8 mouse cellular contexts compared by ENCODE assay signal in genomic region chr2:147012623-147013184, GRCm38 (mm10). TPM values are rescaled to one million over a fixed set of nuclear protein-coding genes. Genes with fewer than 3 reads are reported as not detected.
DNase-seq lines count a peak whose midpoint lies in the region; ATAC-seq and TF ChIP-seq lines count a peak whose summit lies in the region.

TSS of gene Xrn2 (plus strand) at chr2:147012996.

- TF ChIP-seq CTCF in ES-Bruce4 (IDR thresholded peaks at IDR 0.05; ENCODE audit: low read depth, low read length) = no peak
- TF ChIP-seq CTCF in liver, postnatal 0 days (IDR thresholded peaks at IDR 0.05; ENCODE audit: low read depth) = no peak

- TF ChIP-seq POLR2A in ES-Bruce4 (IDR thresholded peaks at IDR 0.05; ENCODE audit: insufficient read depth, low read length) = peak; percentile 81

- H3K36me3 ChIP-seq in ES-Bruce4 (ENCODE audit: control insufficient read depth, insufficient read depth, low read length, poor library complexity, severe bottlenecking) = no peaks in the 10 kb centered on the region; the same call in 1 of the 2 replicates
- H3K36me3 ChIP-seq in forebrain, embryonic 13.5 days (ENCODE audit: poor library complexity, severe bottlenecking) = no peaks in the 10 kb centered on the region
- H3K36me3 ChIP-seq in liver, postnatal 0 days (replicated peaks; ENCODE audit: insufficient read depth, low read length) = no peaks in the 10 kb centered on the region
- no peaks in the 10 kb centered on the region for H3K36me3 ChIP-seq in neural tube, embryonic 14.5 days (ENCODE audit: control insufficient read depth, insufficient read depth, low read length)

- peak; percentile 98 for ATAC-seq in cerebellum, adult (ENCODE audit: insufficient number of reproducible peaks, low FRiP score, low TSS enrichment)
- ATAC-seq in forebrain, embryonic 13.5 days = peak; percentile 97
- peak; percentile 92 for ATAC-seq in liver, postnatal 0 days
- ATAC-seq in neural tube, embryonic 14.5 days (ENCODE audit: low read depth) = peak; percentile 97

- intact Hi-C loops in heart, postnatal 10 days (cut with DNase I) = loop anchor here (5.0 kb wide), 2 partner anchors 55 to 155 kb away; partner anchors contain the start of gene Kiz

- H3K4me3 ChIP-seq in ES-Bruce4 (ENCODE audit: low read depth, low read length) = peak within 1 kb of the TSS; percentile 85
- peak within 1 kb of the TSS; percentile 70 for H3K4me3 ChIP-seq in forebrain, embryonic 13.5 days
- peak within 1 kb of the TSS; percentile 96 for H3K4me3 ChIP-seq in liver, postnatal 0 days (ENCODE audit: low read depth, low read length)
- peak within 1 kb of the TSS; percentile 92 for H3K4me3 ChIP-seq in neural tube, embryonic 14.5 days (ENCODE audit: low read depth, low read length)

- H3K9me3 ChIP-seq in ES-Bruce4 (replicated peaks; ENCODE audit: control insufficient read depth, insufficient read depth, low read length, poor library complexity, severe bottlenecking) = peaks cover 8% of the 10 kb centered on the region
- no peaks in the 10 kb centered on the region for H3K9me3 ChIP-seq in forebrain, embryonic 13.5 days (replicated peaks)
- H3K9me3 ChIP-seq in liver, postnatal 0 days (ENCODE audit: low read length) = no peaks in the 10 kb centered on the region
- H3K9me3 ChIP-seq in neural tube, embryonic 14.5 days (ENCODE audit: control insufficient read depth, low read length) = no peaks in the 10 kb centered on the region

- peak; percentile 97 for DNase-seq in heart, postnatal 10 days
- DNase-seq in large intestine, adult 2 months (ENCODE audit: low read depth, low spot score) = peak; percentile 71
- peak; percentile 96 for DNase-seq in liver, postnatal 0 days
- DNase-seq in testis, postnatal 10 days (ENCODE audit: low spot score) = peak; percentile 94

- WGBS in forebrain, embryonic 13.5 days = under 1% methylated on average over 37 of the region's 37 CpGs
- under 1% methylated on average over 37 of the region's 37 CpGs for WGBS in large intestine, adult 2 months
- under 1% methylated on average over 37 of the region's 37 CpGs for WGBS in liver, postnatal 0 days (ENCODE audit: insufficient replicate concordance)
- under 1% methylated on average over 37 of the region's 37 CpGs for WGBS in neural tube, embryonic 14.5 days

- peak; percentile 69; the same call in 1 of the 2 replicates for TF ChIP-seq EP300 in ES-Bruce4 (IDR thresholded peaks at IDR 0.05; ENCODE audit: insufficient read depth, low read depth, low read length)
- 0 out of 2 replicates have a peak, but pooled peaks have one; percentile 49 for TF ChIP-seq EP300 in liver, postnatal 0 days (IDR thresholded peaks at IDR 0.05; ENCODE audit: low read depth)

- H3K4me2 ChIP-seq in forebrain, embryonic 13.5 days = peak within 1 kb of the TSS; percentile 56
- H3K4me2 ChIP-seq in liver, postnatal 0 days (ENCODE audit: low read depth, low read length) = peak within 1 kb of the TSS; percentile 88
- peak within 1 kb of the TSS; percentile 55 for H3K4me2 ChIP-seq in neural tube, embryonic 14.5 days (ENCODE audit: low read depth, low read length)

- peak within 1 kb of the TSS; percentile 99 for H3K27ac ChIP-seq in ES-Bruce4 (ENCODE audit: insufficient read depth, low read length)
- peak within 1 kb of the TSS; percentile 99 for H3K27ac ChIP-seq in forebrain, embryonic 13.5 days
- peak within 1 kb of the TSS; percentile 99 for H3K27ac ChIP-seq in liver, postnatal 0 days (ENCODE audit: low read depth)
- H3K27ac ChIP-seq in neural tube, embryonic 14.5 days (ENCODE audit: low read depth, low read length) = peak within 1 kb of the TSS; percentile 97

- peak within 1 kb of the TSS; percentile 57 for H3K9ac ChIP-seq in ES-Bruce4 (ENCODE audit: low read depth, poor library complexity, severe bottlenecking)
- peak within 1 kb of the TSS; percentile 84 for H3K9ac ChIP-seq in forebrain, embryonic 13.5 days
- peak within 1 kb of the TSS; percentile 96 for H3K9ac ChIP-seq in liver, postnatal 0 days (replicated peaks)
- peak within 1 kb of the TSS; percentile 83 for H3K9ac ChIP-seq in neural tube, embryonic 14.5 days (replicated peaks; ENCODE audit: low read depth, low read length)

- no peaks in the 10 kb centered on the region for H3K27me3 ChIP-seq in ES-Bruce4 (ENCODE audit: control insufficient read depth, insufficient read depth, low read length, poor library complexity, severe bottlenecking)
- no peaks in the 10 kb centered on the region for H3K27me3 ChIP-seq in forebrain, embryonic 13.5 days
- H3K27me3 ChIP-seq in liver, postnatal 0 days (ENCODE audit: insufficient read depth, low read length) = no peaks in the 10 kb centered on the region
- peaks cover 2% of the 10 kb centered on the region; the same call in 1 of the 2 replicates for H3K27me3 ChIP-seq in neural tube, embryonic 14.5 days (ENCODE audit: control insufficient read depth, insufficient read depth, low read length)

- peaks cover 2% of the 10 kb centered on the region for H3K4me1 ChIP-seq in ES-Bruce4 (ENCODE audit: control insufficient read depth, insufficient read depth, low read length)
- peaks cover 25% of the 10 kb centered on the region for H3K4me1 ChIP-seq in forebrain, embryonic 13.5 days
- peaks cover 16% of the 10 kb centered on the region for H3K4me1 ChIP-seq in liver, postnatal 0 days (ENCODE audit: insufficient read depth)
- H3K4me1 ChIP-seq in neural tube, embryonic 14.5 days (ENCODE audit: control insufficient read depth, insufficient read depth, low read length) = peaks cover 14% of the 10 kb centered on the region; the same call in 1 of the 2 replicates

RNA-seq across cellular contexts. Expression of gene Xrn2, which starts in this region (rescaled TPM):
- 179 and 196 TPM in 2 replicates for polyA plus RNA-seq in ES-Bruce4 (2011; ENCODE audit: insufficient read depth, insufficient read length, low read depth, missing spikeins)
- polyA plus RNA-seq in forebrain, embryonic 13.5 days (2015; fragmentation: Nextera tagmentation; extraction: Ambion mirVana) = 86.8 and 95.3 TPM in 2 replicates
- 10 to 100 TPM; 36.8 to 38.3 TPM for total RNA-seq in heart, postnatal 10 days (2021)
- polyA plus RNA-seq in large intestine, adult 2 months (2012; rRNA removed) = 17.8 and 19.7 TPM in 2 replicates
- polyA plus RNA-seq in liver, postnatal 0 days (2015; fragmentation: Nextera tagmentation; extraction: Ambion mirVana) = 28.9 and 30.7 TPM in 2 replicates
- 85.9 and 99.7 TPM in 2 replicates for polyA plus RNA-seq in neural tube, embryonic 14.5 days (2014; fragmentation: Nextera tagmentation; extraction: Ambion mirVana)

Comparison
In these comparisons a context has a peak if more than half of its experiments do, and no peak if none do; other contexts are left out.
1. Peak in every context shown above with its lines: DNase-seq, ATAC-seq, H3K4me3 ChIP-seq and H3K27ac ChIP-seq.